Mouse (Mus musculus): ENCODE data around the gene Paqr5. TPM values are rescaled to one million over a fixed set of nuclear protein-coding genes. Genes with fewer than 3 reads are reported as not detected.

Gene Paqr5
- 15.9 and 21.1 TPM in 2 replicates for polyA plus RNA-seq (2012; rRNA removed)

DNA sequence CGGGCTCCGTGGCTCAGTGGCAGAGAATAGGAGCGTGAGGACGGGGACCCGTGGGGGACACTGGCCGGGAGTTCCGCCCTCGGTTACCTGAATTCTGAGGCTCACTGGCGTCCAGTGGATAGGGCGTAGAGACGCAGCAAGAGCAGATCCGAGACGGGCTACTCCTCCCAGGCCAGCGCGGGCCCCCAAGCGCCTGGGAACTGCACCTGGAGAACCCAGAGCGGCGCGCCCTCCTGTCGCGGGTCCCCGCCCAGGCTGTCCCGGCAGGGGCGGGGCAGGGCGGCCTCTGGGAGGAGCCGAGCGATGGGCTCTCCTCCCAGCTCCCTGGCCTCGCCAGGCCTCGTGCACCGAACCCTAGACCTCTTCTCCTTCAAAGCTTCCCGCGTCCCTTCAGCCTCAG is at the start of gene Paqr5:
TSS of gene Paqr5 (minus strand) at position 257 of the 400 bp plus-strand sequence.
- DNase-seq (ENCODE audit: low read depth), result no peak

DNA sequence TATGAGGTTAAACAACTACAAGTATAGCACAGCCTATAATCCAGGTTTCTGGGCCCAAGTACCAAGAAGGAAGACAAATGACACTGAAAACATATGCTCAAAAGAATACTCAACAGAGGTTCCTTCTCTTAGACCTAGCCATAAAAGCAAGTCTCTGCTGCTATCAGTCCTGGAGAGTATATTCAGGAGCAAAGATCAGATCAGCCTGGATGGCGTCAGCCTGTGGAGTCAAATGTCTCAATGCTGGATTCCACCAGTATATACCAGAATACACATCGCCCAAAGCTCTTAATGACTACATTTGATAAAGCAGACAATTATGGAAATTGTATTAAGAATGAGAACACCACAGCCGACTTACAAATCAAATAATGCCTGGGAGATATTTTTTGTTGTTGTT is 35.6 kb upstream of the Paqr5 start:
- DNase-seq (ENCODE audit: low read depth), result no peak

DNA sequence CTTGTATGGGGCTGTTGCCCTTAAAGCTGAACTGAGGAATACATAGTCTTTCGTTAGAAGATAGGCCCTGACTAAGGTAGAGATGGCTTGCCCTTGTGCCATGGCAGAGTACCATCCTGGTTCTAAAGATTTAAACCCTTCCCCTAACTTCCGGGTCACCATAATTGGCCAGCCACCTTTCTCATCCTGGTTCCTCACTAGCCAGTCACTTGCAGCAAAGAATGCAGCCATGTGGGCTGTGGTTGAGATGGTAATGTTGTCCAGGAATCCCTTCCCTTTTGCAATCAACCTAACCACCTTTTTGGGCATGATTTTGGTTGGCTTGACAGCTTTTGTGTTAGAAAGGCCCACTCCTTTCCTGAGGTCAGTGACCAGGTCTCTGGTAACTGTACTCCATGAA is 33.8 kb upstream of the Paqr5 start:
- no peak for DNase-seq (ENCODE audit: low read depth)

DNA sequence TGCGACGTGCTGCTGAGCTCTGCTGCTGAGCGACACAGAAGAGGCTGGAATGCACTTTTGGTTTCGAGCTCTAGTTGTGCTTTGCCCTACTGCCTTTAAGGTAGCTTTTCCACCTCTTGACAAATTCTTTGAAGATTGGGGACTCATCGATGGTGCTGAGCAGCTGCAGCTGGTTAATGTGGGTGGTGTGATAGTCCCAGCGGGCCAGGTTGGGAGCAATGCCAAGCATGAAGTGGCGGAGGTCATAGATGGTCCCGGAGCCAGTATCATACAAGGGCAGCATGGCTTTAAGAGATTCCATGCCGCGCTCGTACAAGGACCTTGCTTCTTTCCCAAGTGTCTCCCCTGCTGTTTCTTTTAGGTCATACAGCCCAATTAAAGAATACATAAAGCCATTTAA is 33.3 kb upstream of the Paqr5 start:
- DNase-seq (ENCODE audit: low read depth), result no peak

DNA sequence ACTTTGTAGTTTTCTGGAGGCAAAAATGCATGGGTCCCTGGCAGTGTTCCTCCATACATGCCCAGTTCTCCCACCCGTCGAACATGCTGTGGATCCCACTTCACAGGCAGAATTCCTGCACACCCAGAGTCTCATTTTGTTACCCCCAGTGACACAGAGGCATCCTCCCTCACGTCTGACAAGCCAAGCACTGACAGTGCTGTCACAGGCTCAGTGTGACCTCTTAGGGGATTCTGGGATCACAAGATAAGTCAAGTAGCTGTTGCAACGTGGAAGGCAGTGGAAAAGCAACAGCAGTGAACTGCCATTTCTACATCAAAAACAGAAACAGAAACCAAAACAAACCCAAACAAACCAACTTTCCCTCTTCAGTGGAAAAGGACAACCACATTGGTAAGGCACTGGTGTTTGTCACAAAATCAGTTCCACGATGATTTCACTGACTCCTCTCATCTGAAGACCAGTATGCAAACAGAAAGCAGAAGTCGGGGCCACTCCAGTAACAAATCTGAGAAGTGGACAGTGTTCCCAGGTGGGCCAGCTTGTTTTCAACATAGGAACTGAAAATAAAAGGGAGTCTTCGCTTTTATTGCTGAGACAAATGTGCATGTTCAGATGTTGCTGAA is 31.3 kb upstream of the Paqr5 start:
- DNase-seq (ENCODE audit: low read depth), result no peak

DNA sequence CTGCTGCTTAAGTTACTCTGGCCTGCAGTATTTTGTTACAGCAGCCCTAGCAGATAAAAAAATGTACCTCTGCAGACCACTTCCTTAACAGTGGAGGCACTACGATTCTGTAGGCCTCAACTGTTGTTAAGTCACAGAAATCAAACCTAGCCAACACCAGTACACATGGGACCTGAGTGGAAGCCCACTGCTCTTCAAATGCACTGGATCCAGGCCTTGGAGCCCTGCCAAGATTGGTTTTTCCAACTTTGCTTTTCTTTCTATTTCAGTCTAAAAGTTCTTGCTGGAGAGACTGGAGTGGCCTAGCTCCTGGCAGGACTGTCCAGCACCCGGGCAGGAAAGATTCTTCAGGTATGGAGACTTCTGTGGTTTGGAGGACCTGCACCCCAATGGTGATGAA is 29.6 kb upstream of the Paqr5 start:
- no peak for DNase-seq (ENCODE audit: low read depth)

DNA sequence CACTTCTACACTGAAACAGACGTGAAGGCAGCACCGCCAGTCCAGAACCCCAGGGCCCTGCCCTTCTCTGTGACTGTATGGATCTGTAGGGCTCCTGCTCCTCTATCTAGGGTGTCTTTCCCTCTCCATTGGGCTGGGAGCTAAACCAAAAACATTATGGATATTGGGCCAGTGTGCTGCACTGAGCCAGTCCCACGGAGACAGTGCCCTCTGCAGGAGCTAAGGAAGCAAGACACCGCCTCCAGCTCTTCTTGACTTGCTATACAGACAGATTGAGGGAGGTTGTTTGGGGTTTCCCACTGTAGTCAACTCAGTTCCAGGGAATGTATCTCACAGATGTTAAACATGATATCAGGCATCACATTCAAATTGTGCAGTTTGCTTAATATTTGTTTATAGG is 24.1 kb upstream of the Paqr5 start:
- no peak for DNase-seq (ENCODE audit: low read depth)

DNA sequence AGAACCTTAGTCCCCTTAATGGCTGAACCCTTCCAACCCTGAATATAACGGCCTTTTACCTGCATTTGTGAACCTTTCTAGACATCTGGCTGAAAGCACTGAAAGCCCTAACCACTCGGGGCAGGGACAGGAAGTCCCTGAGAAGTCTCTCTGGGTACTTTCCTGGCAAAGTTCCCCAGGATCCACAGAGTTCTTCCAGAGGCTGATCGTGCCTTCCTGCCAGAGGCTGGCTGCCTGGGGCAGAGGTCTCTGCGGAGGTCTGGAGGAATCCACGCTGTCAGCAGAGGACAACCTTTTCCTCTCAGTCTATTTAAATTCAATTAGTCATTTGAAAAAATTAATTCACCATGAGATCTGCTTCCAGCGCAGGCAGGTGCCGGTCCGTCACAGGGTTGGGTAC is 22.5 kb upstream of the Paqr5 start:
- DNase-seq (ENCODE audit: low read depth), result no peak

DNA sequence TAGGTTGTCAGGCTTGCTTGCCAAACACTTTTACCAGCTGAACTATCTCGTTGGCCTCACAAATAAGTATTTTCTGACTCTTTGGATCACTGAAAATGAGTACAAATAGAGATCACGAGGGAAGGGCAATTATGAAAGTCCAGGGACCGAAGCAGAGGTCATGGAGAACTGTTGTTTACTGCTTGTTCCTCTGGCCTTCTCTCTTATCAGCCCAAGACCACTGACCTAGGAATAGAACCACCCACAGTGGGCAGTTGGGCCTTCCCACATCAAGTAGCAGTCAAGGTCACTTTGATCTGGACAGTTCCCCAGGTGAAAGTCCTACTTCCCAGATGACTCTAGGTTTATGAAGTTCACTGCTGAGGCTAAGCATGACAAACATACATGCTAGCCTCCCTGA is 15.5 kb upstream of the Paqr5 start:
- DNase-seq (ENCODE audit: low read depth), result no peak

DNA sequence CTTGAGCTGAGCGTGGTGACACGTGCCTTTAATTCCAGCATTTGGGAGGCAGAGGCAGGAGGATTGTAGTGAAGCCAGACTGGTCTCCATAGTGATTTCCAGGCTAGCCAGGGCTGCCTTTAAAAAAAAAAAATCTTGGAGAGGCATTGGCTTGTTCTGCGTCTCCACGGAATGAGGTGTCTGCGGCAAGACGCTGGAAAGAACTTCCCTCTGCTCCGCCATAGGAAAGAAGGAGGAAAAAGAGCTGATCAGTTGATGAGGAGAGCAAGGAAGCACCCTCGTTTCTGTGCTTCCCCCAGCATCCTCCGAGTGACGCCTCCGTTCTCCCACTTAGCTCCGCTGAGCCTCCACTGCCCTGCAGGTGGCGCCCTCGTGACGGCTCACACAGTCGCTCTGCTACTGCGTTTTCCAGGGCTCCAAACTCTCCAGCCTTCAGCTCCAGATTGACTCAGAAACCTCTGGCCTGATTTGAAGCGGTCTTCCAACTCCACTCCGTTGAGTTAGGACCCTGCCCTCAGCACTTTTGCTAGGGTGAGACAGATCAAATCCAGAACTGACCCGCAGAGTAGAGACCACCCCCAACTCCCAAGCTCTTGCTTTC is 13.5 kb upstream of the Paqr5 start:
- DNase-seq (ENCODE audit: low read depth), result no peak

DNA sequence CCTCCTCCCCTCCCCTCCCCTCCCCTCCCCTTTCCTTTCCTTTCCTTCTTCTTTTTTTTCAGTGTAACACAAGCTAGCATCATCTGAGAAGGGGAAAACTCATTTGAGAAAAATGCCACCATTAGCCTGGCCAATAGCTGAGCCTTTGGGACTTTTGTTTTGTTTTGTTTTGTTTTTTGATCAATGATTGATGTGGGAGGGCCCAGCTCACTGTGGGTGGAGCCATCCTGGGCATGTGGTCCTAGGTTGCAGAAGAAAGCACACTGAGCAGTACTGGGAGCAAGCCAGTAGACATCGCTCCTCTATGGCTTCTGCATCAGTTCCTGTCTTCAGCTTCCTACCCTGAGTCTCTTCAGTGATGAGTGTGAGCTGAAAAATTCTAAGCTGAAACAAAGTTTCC is 9.2 kb upstream of the Paqr5 start:
- DNase-seq (ENCODE audit: low read depth), result no peak

DNA sequence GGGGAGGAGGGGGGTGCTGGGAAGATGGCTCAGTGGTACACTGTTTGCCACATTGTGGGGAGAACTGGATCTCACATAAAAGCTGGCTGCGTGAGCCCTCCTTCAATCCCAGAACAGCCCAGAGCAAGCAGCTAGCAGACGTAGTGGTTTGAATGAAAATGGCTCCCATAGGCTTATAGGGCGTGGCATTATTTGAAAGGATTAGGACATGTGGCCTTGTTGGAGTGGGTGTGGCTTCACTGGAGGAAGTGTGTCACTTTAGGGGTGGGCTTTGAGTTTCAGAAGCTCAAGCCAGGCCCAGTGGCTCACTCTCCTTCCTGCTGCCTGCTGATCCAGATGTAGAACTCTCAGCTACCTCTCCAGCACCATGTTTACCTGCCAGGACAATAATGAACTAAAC is 5.5 kb upstream of the Paqr5 start:
- no peak for DNase-seq (ENCODE audit: low read depth)

DNA sequence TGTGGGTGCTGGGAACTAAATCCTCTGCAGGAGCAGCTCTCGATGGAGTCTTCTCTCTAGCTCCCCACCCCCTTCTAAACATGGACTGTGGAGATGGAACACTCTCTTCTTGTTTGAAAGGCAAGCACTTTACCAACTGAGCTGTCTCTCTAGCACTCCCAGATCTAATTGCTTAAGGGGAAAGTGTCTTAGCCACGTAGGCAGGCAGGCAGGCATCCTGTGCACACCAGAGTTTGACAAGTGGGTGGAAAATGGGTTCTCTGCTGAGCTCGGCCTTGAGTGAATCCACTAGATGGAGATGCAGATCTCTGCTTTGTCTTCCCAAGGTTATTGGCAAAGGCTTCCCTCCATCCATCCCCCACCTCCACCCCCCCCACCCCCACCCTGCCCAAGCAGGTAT is 1.4 kb upstream of the Paqr5 start:
- no peak for DNase-seq (ENCODE audit: low read depth)

DNA sequence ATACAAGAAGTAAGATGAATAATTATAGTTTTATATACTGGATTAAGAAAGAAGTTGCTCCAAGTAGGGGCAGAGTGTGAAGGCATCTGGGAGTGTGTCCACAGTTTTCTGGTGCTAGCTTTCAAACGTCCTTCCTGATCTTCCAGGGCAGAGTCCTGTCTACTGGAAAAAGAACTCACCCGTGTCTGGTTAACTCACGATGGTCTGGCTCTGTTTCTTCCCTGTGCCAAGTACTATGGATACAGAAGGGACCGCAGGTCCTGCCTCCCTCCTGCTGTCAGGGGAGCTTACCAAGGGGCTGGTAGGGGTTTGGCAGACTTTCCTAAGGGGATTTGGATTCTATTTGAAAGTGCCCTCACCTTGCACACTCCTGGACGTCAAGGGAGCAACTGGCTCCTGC is 1.6 kb downstream of the Paqr5 start:
- no peak for DNase-seq (ENCODE audit: low read depth)

DNA sequence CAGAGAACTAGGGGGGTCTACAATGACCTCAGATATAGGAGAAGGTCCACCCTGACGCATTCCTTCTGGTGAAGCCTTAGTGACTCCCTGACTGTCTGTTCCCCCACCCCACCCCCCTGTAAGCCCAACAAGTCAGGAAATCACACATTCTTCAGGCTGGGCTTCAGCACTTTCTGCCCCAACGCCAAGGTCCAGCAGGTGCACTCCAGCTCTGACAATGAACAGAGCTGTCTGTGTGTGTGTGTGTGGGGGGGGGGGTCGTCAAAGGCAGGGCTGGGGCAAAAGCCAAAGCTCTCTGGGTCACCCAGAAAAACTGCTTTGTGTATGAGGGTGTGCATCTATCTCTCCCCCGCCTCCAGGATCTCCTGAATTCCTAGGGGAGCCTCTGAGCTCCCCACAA is 2.8 kb downstream of the Paqr5 start:
- no peak for DNase-seq (ENCODE audit: low read depth)

DNA sequence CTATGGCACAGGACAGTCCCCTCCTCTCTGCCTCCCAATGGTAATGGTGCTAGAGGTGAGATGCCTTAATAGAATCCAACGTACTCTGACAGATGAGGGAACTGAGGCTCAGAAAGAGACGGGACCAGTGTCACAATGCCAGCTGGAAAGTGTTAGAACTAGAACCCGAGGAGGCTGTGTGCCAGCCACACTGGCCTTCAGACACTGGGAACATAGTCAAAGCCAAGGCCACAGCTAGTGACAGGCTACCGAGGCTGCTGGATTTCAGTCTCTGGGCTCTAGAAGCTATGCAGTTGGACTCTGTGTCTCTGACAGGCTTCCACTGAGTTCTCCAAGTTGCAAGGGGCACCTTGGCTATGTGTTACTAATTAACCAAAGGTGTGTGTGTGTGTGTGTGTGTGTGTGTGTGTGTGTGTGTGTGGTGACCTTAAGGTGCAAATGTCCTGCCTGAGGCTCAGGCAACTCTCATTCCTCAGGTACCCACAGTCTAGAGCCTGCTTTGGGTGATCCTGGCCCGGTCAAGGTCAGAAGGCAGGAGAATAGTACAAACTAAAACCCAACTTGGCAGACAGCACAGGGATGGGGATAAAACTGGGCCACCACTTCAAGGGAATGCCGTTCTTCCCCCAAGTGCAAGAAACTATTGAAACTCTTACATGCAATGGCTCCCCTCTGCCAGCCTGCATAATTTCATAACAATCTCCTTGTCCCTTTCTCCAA is 3.5 kb downstream of the Paqr5 start:
- DNase-seq (ENCODE audit: low read depth), result no peak

DNA sequence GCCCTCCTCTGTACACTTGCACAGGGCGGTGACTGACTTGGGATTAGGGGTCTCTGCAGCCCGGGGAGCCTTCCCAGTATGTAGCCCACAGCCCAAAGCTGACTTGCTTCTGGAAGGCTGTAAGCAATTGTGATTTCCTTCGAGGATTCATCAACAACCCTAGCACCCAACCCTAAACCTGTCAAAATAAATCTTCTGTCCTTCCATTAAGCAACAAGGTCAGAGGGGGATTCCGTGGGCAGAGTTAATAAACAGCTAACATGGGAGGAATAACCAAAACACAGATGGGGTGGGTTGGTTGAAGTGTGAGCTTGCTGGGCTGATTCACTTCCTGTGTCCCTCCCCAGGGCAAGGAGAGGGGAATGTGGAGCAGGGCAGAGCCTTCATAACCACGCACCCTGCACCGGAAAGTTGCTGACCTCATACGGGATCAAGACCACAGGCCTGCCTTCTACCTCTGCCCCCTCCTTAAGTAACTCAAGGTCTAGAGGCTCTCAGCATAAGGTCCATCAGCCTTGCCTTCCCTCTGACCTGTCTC is 5.0 kb downstream of the Paqr5 start:
- DNase-seq (ENCODE audit: low read depth), result no peak

DNA sequence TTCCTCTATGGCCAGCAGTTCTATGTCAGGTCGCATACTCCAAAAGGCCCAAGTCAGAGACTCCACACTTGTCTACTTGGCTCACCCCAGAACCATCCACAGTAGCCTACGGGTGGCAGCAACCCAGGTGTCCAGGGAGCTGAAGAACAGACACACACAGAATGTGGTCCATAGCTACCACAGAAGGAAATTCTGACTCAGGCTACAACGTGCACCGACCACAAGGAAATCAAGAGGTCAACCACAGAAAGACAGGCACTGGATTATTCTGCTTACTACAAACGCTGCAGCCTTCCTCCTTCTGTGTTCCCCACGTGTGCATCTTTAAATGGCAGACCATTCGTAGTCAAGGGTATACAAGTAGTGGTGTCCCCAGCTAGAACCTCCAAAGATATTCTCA is 6.4 kb downstream of the Paqr5 start:
- no peak for DNase-seq (ENCODE audit: low read depth)

DNA sequence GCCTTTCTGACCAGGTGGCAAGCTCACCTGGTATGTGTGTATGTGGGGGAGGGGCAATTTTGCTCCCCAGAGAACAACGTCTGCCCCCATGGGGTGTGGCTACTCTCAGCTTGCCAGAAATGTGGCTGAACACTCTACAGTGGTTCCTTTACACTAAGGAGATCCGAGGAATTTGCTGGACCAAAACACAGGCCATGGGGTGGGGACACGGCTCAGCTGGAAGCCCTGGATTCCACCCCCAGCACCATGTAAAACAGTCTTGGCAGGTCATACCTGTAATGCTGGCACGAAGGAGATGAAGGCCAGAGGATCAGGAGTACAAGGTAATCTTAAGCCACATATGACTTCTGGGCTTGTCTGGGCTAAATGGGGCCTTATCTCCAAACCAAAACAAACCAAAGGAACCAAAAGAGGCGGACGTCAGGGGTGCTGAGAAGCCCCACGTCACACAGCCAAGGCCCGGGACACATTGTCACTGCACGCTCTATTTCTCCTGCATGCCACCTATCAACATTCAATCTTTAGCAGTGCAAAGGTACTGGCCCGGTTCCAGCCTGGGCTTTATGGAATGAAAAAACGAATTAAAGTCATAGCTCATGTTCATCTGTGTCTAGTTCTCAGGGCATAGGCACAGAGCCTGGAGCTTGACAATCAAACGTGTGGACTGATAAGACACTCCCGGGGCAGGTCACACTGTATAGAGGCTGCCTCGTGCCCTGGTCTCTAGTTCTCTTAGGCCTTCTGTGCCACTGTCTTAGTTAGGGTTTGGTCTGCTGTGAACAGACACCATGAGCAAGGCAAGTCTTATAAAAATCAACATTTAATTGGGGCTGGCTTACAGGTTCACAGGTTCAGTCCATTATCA is 8.2 kb downstream of the Paqr5 start:
- no peak for DNase-seq (ENCODE audit: low read depth)

DNA sequence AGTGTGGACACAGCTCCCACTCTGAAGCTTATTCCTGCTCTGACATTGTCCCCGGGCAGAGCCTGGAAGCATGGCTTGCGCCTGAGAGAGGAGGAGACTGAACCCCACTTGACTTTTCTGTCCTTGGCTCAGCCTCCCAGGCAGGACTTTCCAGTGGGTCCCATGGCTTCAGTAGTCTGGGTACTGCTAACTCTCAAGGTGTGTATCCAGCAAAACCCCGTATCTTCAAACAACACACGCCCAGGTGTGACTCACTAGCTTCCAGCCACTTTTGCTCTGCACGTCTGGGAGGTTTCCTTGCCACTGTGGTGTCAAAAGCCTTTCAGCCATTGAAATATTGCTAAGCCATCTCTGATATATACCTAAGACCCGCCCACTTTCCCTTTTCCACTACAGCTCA is 9.3 kb downstream of the Paqr5 start:
- no peak for DNase-seq (ENCODE audit: low read depth)

DNA sequence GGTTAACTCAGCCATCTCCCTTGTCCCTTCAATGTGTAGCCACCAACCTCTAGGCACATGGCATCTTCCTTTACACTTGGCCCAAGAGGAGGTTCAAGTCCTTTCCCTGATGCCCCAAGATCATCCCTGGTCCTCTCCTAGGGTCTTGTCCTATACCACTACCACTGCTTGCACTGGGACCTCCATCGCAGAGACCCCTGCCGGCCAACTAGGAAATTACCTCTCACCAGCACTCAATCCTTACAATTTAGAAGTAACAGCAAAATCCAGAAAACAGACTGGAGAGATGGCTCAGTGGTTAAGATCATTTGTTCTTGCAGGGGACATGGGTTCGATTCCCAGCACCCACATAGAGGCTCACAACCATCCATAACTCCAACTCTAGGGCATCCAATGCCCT is 11.2 kb downstream of the Paqr5 start:
- DNase-seq (ENCODE audit: low read depth), result no peak

Data from gonadal fat pad, adult 2 months (tissue).